Mouse (Mus musculus) gastrocnemius, adult 8-10 months (tissue): ENCODE measurements around the gene Dnajc11. TPM values are rescaled to one million over a fixed set of nuclear protein-coding genes. Genes with fewer than 3 reads are reported as not detected.

Experiments used
- total RNA-seq, 4 experiments: library from RNA; stranded (reverse); gene quantifications; 2 replicates each; pipeline ENCODE4 v1.2.4; 2022

The Dnajc11 gene
- total RNA-seq, 4 experiments from 2014 or later: 38.7 to 58.6 (median 46.5) TPM

Other genes starting within 250 kb of the Dnajc11 start
- 100 to 1,000 TPM in 2 of 4 experiments, 10 to 100 TPM in 2; 79.5 to 115 (median 98.3) TPM for gene Camta1, start 71.8 kb upstream of the Dnajc11 start, total RNA-seq
- gene Thap3, start 55.3 kb downstream of the Dnajc11 start, total RNA-seq: 10 to 100 TPM; 30.4 to 33.6 (median 32.1) TPM
- 1 to 10 TPM; 3.9 to 4.8 (median 4.5) TPM for gene Phf13, start 62.6 kb downstream of the Dnajc11 start, total RNA-seq
- 100 to 1,000 TPM; 125 to 158 (median 140) TPM for gene Klhl21, start 75.1 kb downstream of the Dnajc11 start, total RNA-seq
- 1 to 10 TPM; 2.3 to 4.8 (median 3.1) TPM for gene Zbtb48, start 94.0 kb downstream of the Dnajc11 start, total RNA-seq
- 1 to 10 TPM in 1 of 4 experiments, under 1 TPM in 3; 0.32 to 1.3 (median 0.66) TPM for gene Tas1r1, start 104.9 kb downstream of the Dnajc11 start, total RNA-seq
- 10 to 100 TPM in 2 of 4 experiments, 1 to 10 TPM in 2; 9.4 to 13.2 (median 10.0) TPM for gene Nol9, start 105.6 kb downstream of the Dnajc11 start, total RNA-seq
- 1 to 10 TPM; 5.2 to 6.1 (median 5.8) TPM for gene Plekhg5, start 138.8 kb downstream of the Dnajc11 start, total RNA-seq
- under 1 TPM in 3 of 4 experiments, not detected in 1; 0.40 to 0.90 (median 0.85) TPM for gene Tnfrsf25, start 182.2 kb downstream of the Dnajc11 start, total RNA-seq
- gene Espn, start 218.7 kb downstream of the Dnajc11 start, total RNA-seq: under 1 TPM; 0.11 to 0.48 (median 0.28) TPM
- not detected for gene Hes2, start 225.2 kb downstream of the Dnajc11 start, total RNA-seq
- gene Acot7, start 244.4 kb downstream of the Dnajc11 start, total RNA-seq: 10 to 100 TPM; 13.8 to 15.9 (median 15.1) TPM